Mouse (Mus musculus) hindbrain, embryonic 16.5 days (tissue): Measurements from ENCODE around the gene Sdf4. TPM values are rescaled to one million over a fixed set of nuclear protein-coding genes. Genes with fewer than 3 reads are reported as not detected.

Experiments used
- ATAC-seq: fragments of 200-750 bp; cut with Nextera tagmentation; 2 replicates; pipeline ENCODE4 v1.8.0; 2017; ENCODE audit warnings: moderate TSS enrichment, moderate library complexity
- H3K27ac ChIP-seq: fragments of 300-500 bp; sonication (generic); 2 replicates; pipeline ENCODE4 v1.5.1; 2014; ENCODE audit warnings: low read depth, mild to moderate bottlenecking, control low read depth, low read length, moderate library complexity
- H3K27me3 ChIP-seq: fragments of 300-500 bp; sonication (generic); replicated peaks from 2 replicates; pipeline ENCODE4 v1.6.1; 2014; ENCODE audit warnings: low read length; ENCODE audit not compliant: control insufficient read depth, insufficient read depth
- H3K36me3 ChIP-seq: fragments of 300-500 bp; sonication (generic); 2 replicates; pipeline ENCODE4 v1.6.1; 2014; ENCODE audit warnings: mild to moderate bottlenecking, low read length, moderate library complexity, mixed read lengths; ENCODE audit not compliant: control insufficient read depth, insufficient read depth
- H3K4me1 ChIP-seq: fragments of 300-500 bp; sonication (generic); 2 replicates; pipeline ENCODE4 v1.6.1; 2014; ENCODE audit warnings: low read depth, low read length; ENCODE audit not compliant: control insufficient read depth, insufficient read depth
- H3K4me2 ChIP-seq: fragments of 300-500 bp; sonication (generic); 2 replicates; pipeline ENCODE4 v1.6.1; 2014; ENCODE audit warnings: mild to moderate bottlenecking, low read length, control low read depth, moderate library complexity
- H3K4me3 ChIP-seq: fragments of 300-500 bp; sonication (generic); 2 replicates; pipeline ENCODE4 v1.5.1; 2014; ENCODE audit warnings: mild to moderate bottlenecking, low read length, control low read depth, moderate library complexity
- H3K9ac ChIP-seq: fragments of 300-500 bp; sonication (generic); 2 replicates; pipeline ENCODE4 v1.6.1; 2014; ENCODE audit warnings: low read depth, mild to moderate bottlenecking, control low read depth, low read length, moderate library complexity
- H3K9me3 ChIP-seq: fragments of 300-500 bp; sonication (generic); 2 replicates; pipeline ENCODE4 v1.6.1; 2014; ENCODE audit warnings: mild to moderate bottlenecking, low read length, moderate library complexity; ENCODE audit not compliant: control insufficient read depth
- WGBS: fragments of 180-500 bp; shearing (Covaris S2); extraction: QIAGEN DNeasy Blood & Tissue Kit; methylation state at CpG from one replicate; pipeline ENCODE4 v1.1.7; 2014; 5-methylcytosine and 5-hydroxymethylcytosine counted together
- polyA plus RNA-seq: library from polyadenylated mRNA; unstranded; fragments of >200 nt; fragmentation: Nextera tagmentation; extraction: Ambion mirVana; gene quantifications from 2 replicates; pipeline ENCODE4 v1.2.1, GENCODE M21; 2015

The Sdf4 gene
- polyA plus RNA-seq, 1 experiment from 2014 or later: 120 TPM

DNA sequence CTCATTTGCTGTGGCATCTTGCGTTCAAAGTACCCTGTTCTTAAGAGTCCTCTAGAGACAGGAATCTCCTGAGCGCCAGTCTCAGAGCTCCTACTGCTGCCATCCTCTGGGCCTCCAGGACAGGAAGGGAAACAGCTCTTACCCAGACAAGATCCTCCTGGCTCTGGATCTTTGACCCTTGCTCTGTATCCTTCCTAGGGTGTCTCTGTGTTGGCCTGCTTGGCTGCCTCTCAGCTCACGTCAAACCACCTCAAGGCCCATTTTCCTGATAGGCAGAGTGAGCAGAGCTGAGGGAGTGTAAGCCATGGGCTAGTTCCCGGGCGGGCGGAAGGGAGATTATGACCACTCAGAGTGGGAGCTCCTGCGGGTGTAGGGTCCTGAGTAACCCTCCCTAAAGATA is 29.6 kb upstream of the Sdf4 start:
- H3K27me3 ChIP-seq: no peaks in the 10 kb centered on the region
- H3K9ac ChIP-seq: peak overlapping the region; percentile 71
- no peak overlapping the region for H3K27ac ChIP-seq
- 0 out of 2 replicates have a peak, but pooled peaks have one; percentile 9 for ATAC-seq
- H3K4me2 ChIP-seq: peak overlapping the region; percentile 76
- peak overlapping the region; percentile 43 for H3K4me3 ChIP-seq
- peaks cover 4% of the 10 kb centered on the region for H3K36me3 ChIP-seq
- WGBS: 69% methylated on average over 7 of the region's 7 CpGs
- H3K9me3 ChIP-seq: no peaks in the 10 kb centered on the region
- H3K4me1 ChIP-seq: peaks cover 9% of the 10 kb centered on the region; the same call in 1 of the 2 replicates

DNA sequence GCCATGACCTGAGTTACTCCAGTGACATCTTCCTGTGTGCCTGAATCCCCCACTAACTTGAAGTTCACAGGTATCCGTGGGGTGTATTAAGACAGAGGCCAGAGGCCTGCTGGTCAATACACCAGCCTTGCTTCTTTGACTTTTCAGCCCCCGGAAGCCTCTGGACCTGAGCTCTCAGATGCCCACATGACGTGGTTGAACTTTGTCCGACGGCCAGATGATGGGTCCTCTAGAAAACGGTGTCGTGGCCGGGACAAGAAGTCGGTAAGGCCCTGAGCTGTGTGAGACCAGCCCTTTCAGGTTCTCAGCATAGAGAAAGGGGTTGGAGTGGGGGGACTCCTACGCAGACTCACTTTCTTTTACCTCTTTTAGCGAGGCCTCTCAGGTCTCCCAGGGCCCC is 28.3 kb upstream of the Sdf4 start:
- WGBS: 94% methylated on average over 11 of the region's 11 CpGs
- Histone ChIP-seq H3K36me3 (peaks cover 4% of the 10 kb centered on the region; the same call in 1 of the 2 replicates), H3K4me2 (no peak overlapping the region), H3K4me1 (peaks cover 9% of the 10 kb centered on the region; the same call in 1 of the 2 replicates), H3K4me3 (no peak overlapping the region), H3K9me3 (no peaks in the 10 kb centered on the region), H3K9ac (no peak overlapping the region), H3K27ac (no peak overlapping the region), H3K27me3 (no peaks in the 10 kb centered on the region)
- ATAC-seq: no peak

DNA sequence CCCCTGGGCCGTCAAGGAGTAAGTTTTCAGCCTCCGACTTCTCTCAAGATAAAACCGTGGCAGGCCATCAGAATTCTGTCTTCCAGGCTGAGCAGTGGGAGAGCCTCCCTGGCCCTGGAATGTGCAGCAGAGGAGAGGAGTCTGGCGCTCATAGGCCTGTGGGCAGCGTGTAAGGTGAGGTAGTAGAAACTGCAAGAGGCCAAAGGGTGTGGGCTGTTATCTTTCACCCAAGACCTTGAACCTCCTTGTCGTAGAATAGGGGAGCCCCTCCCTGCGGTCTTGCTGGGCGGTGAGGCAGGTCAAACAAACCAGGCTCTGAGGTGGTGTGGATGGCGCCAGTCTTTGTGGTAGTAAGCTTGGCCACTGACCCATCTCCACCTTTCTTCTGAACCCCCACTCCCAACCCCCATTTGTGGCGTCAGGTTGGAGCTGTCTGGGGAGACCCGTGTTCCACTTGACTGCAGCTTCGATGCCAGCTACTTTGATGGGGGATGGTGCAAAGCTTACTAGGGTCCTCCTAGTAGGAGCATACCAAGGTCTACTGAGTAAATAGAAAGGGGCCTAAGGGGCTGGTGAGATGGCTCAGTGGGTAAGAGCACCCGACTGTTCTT is 23.5 kb upstream of the Sdf4 start:
- no peak for ATAC-seq
- Histone ChIP-seq H3K4me3 (no peak overlapping the region), H3K27ac (no peak overlapping the region), H3K4me2 (no peak overlapping the region), H3K27me3 (no peaks in the 10 kb centered on the region), H3K36me3 (no peaks in the 10 kb centered on the region; the same call in 1 of the 2 replicates), H3K4me1 (no peaks in the 10 kb centered on the region), H3K9me3 (no peaks in the 10 kb centered on the region), H3K9ac (no peak overlapping the region)
- 87% methylated on average over 13 of the region's 13 CpGs for WGBS

DNA sequence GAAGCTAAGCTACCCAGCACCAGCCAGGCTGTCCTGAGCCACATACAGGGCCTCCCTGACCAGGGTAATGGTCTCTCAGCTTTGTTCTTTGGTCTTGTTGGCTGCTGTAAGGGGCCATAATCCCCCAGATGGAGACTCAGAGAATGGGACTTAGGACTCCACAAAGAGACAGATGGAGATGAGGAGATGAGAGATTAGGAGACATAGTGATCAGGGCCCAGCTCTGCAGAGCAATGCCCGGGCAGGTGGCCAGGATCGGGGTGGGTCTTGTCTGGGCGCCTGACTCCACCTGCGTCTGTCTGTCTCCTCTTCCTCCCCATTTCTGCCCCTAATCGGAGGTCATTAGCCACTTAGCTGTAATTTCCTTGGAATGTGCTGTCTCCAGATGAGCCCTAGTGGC is 22.4 kb upstream of the Sdf4 start:
- Histone ChIP-seq H3K4me3 (no peak overlapping the region), H3K9me3 (no peaks in the 10 kb centered on the region), H3K4me2 (no peak overlapping the region), H3K4me1 (no peaks in the 10 kb centered on the region), H3K27ac (no peak overlapping the region), H3K36me3 (no peaks in the 10 kb centered on the region), H3K9ac (no peak overlapping the region), H3K27me3 (no peaks in the 10 kb centered on the region)
- 93% methylated on average over 5 of the region's 5 CpGs for WGBS
- no peak for ATAC-seq

DNA sequence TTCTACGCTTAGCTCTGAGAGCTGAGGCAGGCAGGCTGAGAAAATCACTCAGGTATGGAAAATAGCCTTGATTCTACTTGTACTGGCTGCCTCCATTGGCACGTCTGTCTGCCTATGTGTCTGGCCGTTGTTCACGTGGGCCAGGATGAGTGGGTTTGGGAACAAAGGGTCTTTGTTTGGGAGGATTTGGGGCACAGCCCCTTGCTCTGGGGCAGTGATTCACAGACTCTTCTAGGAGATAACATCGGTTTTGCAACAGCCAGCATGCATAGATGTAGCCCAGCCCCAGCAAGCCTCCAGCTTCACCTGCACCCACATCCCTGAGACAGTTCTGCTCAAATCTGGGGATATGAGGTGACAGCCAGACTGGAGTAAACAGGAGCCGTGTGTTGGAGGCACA is 20.0 kb upstream of the Sdf4 start:
- ATAC-seq: no peak
- Histone ChIP-seq H3K27me3 (no peaks in the 10 kb centered on the region), H3K9ac (no peak overlapping the region), H3K27ac (no peak overlapping the region), H3K36me3 (no peaks in the 10 kb centered on the region), H3K4me2 (no peak overlapping the region), H3K9me3 (no peaks in the 10 kb centered on the region), H3K4me3 (no peak overlapping the region), H3K4me1 (no peaks in the 10 kb centered on the region)
- 66% methylated on average over 6 of the region's 6 CpGs for WGBS

DNA sequence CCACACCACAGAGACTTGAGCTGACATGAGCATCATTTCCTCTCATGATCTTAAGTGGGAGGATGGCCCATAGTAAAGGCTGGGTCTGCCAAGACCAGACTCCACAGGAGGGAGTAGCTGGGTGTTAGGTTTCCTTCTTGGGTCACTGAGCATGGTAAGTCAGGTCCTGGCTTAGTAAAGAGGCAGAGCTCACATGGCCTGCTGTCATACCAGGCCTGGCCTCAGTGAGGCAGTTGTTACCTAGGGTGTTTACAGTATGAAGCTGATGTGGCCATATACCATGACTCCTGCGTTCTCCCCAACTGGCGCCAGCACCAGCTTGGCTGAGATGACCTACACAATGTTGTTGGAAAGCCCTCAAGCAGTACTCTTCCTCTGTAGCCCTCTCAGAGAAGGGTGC is 19.4 kb upstream of the Sdf4 start:
- H3K27ac ChIP-seq: no peak overlapping the region
- WGBS: 83% methylated on average over 2 of the region's 2 CpGs
- H3K4me3 ChIP-seq: no peak overlapping the region

DNA sequence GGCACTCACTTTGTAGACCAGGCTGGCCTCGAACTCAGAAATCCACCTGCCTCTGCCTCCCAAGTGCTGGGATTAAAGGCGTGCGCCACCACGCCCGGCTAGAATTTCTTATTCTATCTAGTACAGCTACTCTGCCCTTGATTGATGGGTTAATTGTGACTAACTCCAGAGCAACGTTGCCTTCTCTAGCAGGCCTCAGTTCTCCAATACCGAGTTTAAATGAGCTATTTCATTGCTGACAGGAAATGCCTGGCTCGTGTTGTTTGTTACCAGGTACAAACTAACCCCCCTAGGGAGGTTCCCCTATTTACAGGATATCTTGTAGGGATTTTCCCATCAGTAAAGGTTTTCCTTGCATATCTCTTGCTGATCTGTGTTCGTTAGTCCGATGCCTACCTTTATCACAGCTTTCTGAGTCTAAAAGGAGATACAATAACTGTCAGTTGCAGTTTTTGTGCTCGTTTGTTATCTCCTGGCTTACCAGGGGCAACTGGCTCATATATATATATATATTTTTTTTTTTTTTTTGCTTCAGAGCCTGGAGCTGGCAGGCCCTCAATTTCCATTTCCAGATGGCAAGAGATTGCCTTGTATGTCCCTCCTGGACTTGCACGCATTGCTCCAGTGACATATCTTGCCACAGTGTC is 11.1 kb upstream of the Sdf4 start:
- no peak overlapping the region for H3K4me3 ChIP-seq
- H3K4me2 ChIP-seq: no peak overlapping the region
- 82% methylated on average over 12 of the region's 12 CpGs for WGBS
- H3K27ac ChIP-seq: no peak overlapping the region
- no peaks in the 10 kb centered on the region for H3K9me3 ChIP-seq
- no peaks in the 10 kb centered on the region for H3K27me3 ChIP-seq
- no peak overlapping the region for H3K9ac ChIP-seq
- no peaks in the 10 kb centered on the region for H3K4me1 ChIP-seq
- ATAC-seq: no peak
- no peaks in the 10 kb centered on the region for H3K36me3 ChIP-seq

More for the DNA sequence above, 19.4 kb upstream of the Sdf4 start:
- no peak for ATAC-seq
- no peaks in the 10 kb centered on the region for H3K9me3 ChIP-seq
- H3K4me2 ChIP-seq: no peak overlapping the region
- H3K27me3 ChIP-seq: no peaks in the 10 kb centered on the region
- H3K4me1 ChIP-seq: no peaks in the 10 kb centered on the region
- no peaks in the 10 kb centered on the region for H3K36me3 ChIP-seq
- H3K9ac ChIP-seq: no peak overlapping the region

DNA sequence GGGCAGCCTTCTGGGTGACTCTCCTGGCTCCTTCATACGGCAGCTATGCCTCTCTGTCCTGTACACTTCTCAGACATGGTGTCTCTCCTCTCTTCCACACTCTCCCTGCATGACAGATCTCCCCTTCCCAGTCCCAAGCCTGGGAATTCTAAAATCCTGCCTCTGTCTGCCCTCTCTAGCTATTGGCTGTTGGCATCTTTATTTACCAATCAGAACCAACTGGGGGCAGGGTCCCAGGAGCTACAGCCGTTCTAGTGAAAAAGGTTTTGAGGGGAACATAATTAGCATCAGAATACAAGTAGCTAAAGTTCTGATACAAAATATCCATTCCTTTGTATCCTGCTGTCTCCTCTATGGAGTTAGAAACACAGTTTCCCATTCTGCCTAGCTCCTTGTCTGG is 8.9 kb upstream of the Sdf4 start:
- Histone ChIP-seq H3K36me3 (no peaks in the 10 kb centered on the region), H3K9ac (no peak overlapping the region), H3K4me1 (no peaks in the 10 kb centered on the region), H3K27me3 (no peaks in the 10 kb centered on the region), H3K27ac (no peak overlapping the region), H3K4me2 (no peak overlapping the region), H3K9me3 (no peaks in the 10 kb centered on the region), H3K4me3 (no peak overlapping the region)
- 4% methylated on average over 2 of the region's 2 CpGs for WGBS
- no peak for ATAC-seq

DNA sequence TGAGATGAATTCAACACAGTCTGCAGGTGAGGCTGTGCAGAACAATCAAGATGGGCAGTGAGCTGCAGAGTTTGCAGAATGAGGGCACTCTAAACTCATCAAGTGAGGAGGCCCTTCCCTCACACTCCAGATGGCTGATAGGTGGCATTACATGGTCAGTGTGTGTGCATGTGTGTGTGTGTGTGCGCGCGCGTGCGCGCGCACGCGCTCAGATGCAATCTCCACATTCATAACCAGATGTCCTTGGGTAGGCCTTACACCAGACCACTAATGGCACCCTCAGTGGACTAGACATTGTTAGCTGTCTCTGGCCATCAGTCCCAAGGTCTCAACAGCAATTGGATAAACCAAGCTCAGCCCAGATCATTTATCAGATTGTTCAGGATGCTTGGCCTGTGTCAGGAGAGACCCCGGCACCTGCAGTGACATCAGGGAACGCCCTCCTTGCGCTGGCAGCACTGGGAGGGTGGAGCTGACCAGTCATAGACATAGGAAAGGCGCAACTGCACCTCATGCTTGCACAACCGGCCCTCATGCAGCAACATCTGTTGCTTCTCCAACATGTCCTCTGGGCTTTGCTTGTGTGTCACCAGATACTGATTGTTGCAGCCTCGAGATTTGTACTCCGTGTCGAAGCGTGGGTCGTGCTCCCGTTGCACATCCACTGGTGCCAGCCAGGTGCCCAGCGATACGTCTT is 1.3 kb upstream of the Sdf4 start:
- no peak for ATAC-seq

More for the DNA sequence above, 1.3 kb upstream of the Sdf4 start:
- peak overlapping the region; percentile 95 for H3K4me2 ChIP-seq
- no peaks in the 10 kb centered on the region for H3K36me3 ChIP-seq
- peaks cover 21% of the 10 kb centered on the region for H3K4me1 ChIP-seq
- H3K27me3 ChIP-seq: no peaks in the 10 kb centered on the region
- no peaks in the 10 kb centered on the region for H3K9me3 ChIP-seq
- peak overlapping the region; percentile 91 for H3K9ac ChIP-seq
- H3K27ac ChIP-seq: peak overlapping the region; percentile 97
- WGBS: 88% methylated on average over 22 of the region's 22 CpGs
- H3K4me3 ChIP-seq: peak overlapping the region; percentile 80
